Mouse (Mus musculus) liver, postnatal 0 days (tissue): ENCODE measurements at regions not wholly inside any gene's neighbourhood (a gene's known extent, or its start where the extent isn't known, plus 50 kb on each side); places are given as distances from the start of the nearest gene placed in this dataset.

Experiments
- ATAC-seq: fragments of 200-750 bp; cut with Nextera tagmentation; 2 replicates; pipeline ENCODE4 v1.8.0; 2017; ENCODE audit warnings: mild to moderate bottlenecking, moderate library complexity
- DNase-seq: peaks from one replicate; pipeline ENCODE4 v3.0.0-alpha.2; 2016
- H3K27ac ChIP-seq: fragments of 300-500 bp; sonication (generic); 2 replicates; pipeline ENCODE4 v1.5.1; 2014; ENCODE audit warnings: antibody characterized with exemption, moderate library complexity, mild to moderate bottlenecking, low read depth
- H3K27me3 ChIP-seq: fragments of 300-500 bp; sonication (generic); 2 replicates; pipeline ENCODE4 v1.6.1; 2014; ENCODE audit warnings: low read length, control low read depth, mixed read lengths; ENCODE audit not compliant: insufficient read depth
- H3K36me3 ChIP-seq: fragments of 300-500 bp; sonication (generic); replicated peaks from 2 replicates; pipeline ENCODE4 v1.6.1; 2014; ENCODE audit warnings: mild to moderate bottlenecking, control low read depth, low read length, moderate library complexity, mixed read lengths; ENCODE audit not compliant: insufficient read depth
- H3K4me1 ChIP-seq: fragments of 300-500 bp; sonication (generic); 2 replicates; pipeline ENCODE4 v1.6.1; 2014; ENCODE audit warnings: antibody characterized with exemption, mild to moderate bottlenecking, control low read depth; ENCODE audit not compliant: insufficient read depth
- H3K4me2 ChIP-seq: fragments of 300-500 bp; sonication (generic); 2 replicates; pipeline ENCODE4 v1.6.1; 2014; ENCODE audit warnings: low read depth, mild to moderate bottlenecking, low read length, moderate library complexity, mixed read lengths
- H3K4me3 ChIP-seq: fragments of 300-500 bp; sonication (generic); 2 replicates; pipeline ENCODE4 v1.5.1; 2014; ENCODE audit warnings: low read depth, low read length
- H3K9ac ChIP-seq: fragments of 300-500 bp; sonication (generic); replicated peaks from 2 replicates; pipeline ENCODE4 v1.6.1; 2014; ENCODE audit warnings: mild to moderate bottlenecking, moderate library complexity
- H3K9me3 ChIP-seq: fragments of 300-500 bp; sonication (generic); 2 replicates; pipeline ENCODE4 v1.6.1; 2016; ENCODE audit warnings: mild to moderate bottlenecking, control low read depth, low read length, mixed read lengths
- CTCF ChIP-seq: sonication (generic); IDR thresholded peaks from 2 replicates; pipeline ENCODE4 v1.5.1; 2016; ENCODE audit warnings: antibody characterized with exemption, low read depth
- EP300 ChIP-seq: IDR thresholded peaks from 2 replicates; pipeline ENCODE4 v1.6.1; 2016; ENCODE audit warnings: antibody characterized with exemption, low read depth, mild to moderate bottlenecking
- WGBS: fragments of 180-500 bp; shearing (Covaris S2); extraction: QIAGEN DNeasy Blood & Tissue Kit; methylation state at CpG from one replicate; pipeline ENCODE4 v1.1.7; 2014; ENCODE audit not compliant: insufficient replicate concordance; 5-methylcytosine and 5-hydroxymethylcytosine counted together

DNA sequence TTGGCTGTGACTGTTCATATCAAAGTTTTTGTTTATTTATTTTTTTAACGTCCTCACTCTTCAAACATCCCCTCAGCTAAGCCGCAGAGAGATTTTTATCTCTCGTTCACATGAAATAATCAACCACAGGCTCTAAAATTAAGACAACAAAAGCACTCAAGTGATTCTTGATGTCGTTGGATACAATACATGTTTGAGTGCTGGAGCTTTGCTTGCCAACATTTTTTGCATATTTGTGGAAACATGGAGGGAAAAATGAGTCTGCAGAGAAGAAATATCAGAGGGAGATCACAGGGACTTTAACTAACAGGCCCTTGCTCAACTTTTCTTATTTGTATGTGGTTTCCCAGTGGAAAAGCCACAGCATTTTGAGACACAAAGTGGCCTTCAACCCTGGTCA, 338.0 kb upstream of the Mgmt start:
- H3K4me3 ChIP-seq: no peak overlapping the region
- H3K9me3 ChIP-seq: no peaks in the 10 kb centered on the region
- no peaks in the 10 kb centered on the region for H3K36me3 ChIP-seq
- WGBS: 31% methylated on average over 4 of the region's 4 CpGs
- no peaks in the 10 kb centered on the region for H3K27me3 ChIP-seq
- no peak overlapping the region for H3K9ac ChIP-seq
- no peak for DNase-seq
- H3K4me2 ChIP-seq: no peak overlapping the region
- no peak overlapping the region for H3K27ac ChIP-seq
- ATAC-seq: no peak
- no peaks in the 10 kb centered on the region for H3K4me1 ChIP-seq
- TF ChIP-seq CTCF (no peak), EP300 (no peak)

DNA sequence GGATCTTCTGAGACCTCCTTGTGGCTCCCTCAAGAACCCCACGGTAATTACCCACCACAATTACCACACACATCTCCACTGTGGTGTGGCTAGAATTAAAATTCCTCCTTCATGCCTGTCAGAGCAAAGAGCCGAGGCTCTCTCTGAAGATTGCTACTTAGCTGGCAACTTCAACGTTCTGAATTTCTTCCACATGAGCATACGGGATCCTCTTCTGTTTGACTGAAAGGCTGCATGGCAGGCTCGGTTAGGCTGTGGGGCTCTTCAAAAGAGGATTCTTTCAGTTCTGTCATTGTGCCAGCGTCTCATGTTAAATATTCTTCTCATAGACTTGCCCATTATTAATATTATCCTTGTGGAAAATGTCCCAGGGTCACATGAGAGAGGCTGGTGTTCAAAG, 334.9 kb upstream of the Mgmt start:
- ATAC-seq (no peak), DNase-seq (no peak)
- TF ChIP-seq CTCF (no peak), EP300 (no peak)
- H3K9me3 ChIP-seq: no peaks in the 10 kb centered on the region
- H3K36me3 ChIP-seq: no peaks in the 10 kb centered on the region
- no peak overlapping the region for H3K4me3 ChIP-seq
- no peak overlapping the region for H3K9ac ChIP-seq
- WGBS: 74% methylated on average over 6 of the region's 6 CpGs
- H3K4me1 ChIP-seq: no peaks in the 10 kb centered on the region
- no peak overlapping the region for H3K4me2 ChIP-seq
- no peaks in the 10 kb centered on the region for H3K27me3 ChIP-seq
- H3K27ac ChIP-seq: no peak overlapping the region

DNA sequence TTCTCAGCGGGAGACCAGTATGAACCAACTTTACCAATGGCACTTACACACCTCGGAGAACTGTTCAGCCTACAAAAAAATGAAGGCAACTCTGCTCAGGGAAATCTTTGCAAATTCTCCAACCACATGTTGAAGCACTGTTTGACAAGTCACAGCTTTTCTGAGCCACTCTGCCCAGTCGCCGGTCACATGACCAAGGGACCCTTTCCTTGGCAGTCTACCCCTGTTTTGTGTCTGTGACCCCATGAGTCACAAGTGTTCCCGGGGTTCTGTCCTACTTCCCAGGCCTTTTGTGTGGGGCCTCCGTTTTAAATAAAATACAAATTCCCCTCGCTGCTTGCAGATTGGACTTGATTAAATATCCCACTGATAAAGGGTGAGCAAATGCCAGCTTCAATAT, 323.5 kb upstream of the Mgmt start:
- no peak for DNase-seq
- Histone ChIP-seq H3K27me3 (no peaks in the 10 kb centered on the region), H3K4me3 (no peak overlapping the region), H3K9me3 (no peaks in the 10 kb centered on the region), H3K4me2 (no peak overlapping the region), H3K4me1 (no peaks in the 10 kb centered on the region), H3K36me3 (no peaks in the 10 kb centered on the region), H3K9ac (no peak overlapping the region), H3K27ac (no peak overlapping the region)
- ATAC-seq: no peak
- no peak for TF ChIP-seq EP300
- no peak for TF ChIP-seq CTCF
- 63% methylated on average over 7 of the region's 7 CpGs for WGBS

DNA sequence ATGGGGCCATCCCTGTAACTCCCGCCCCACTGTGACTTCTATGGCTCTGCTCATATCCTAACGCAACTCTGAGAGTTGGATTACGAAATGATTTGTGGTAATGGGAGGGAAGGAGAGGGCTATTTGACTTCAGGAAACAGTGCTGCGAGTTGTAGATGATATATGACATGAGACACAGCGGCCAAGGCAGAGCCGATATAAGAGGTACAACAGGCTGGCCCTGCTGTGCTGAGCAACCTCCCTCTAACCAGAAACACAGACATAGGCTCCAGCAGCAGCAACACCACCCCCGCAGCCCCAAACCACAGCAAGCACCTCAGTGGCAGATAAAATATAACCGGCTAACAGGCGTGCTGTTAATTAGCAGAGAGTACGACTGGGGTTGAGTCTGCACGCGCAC, 312.5 kb upstream of the Mgmt start:
- no peak for DNase-seq
- Histone ChIP-seq H3K4me2 (no peak overlapping the region), H3K27me3 (no peaks in the 10 kb centered on the region; the same call in 1 of the 2 replicates), H3K4me1 (no peaks in the 10 kb centered on the region), H3K9me3 (no peaks in the 10 kb centered on the region), H3K27ac (no peak overlapping the region), H3K4me3 (no peak overlapping the region), H3K36me3 (no peaks in the 10 kb centered on the region), H3K9ac (no peak overlapping the region)
- TF ChIP-seq EP300: no peak
- TF ChIP-seq CTCF: no peak
- WGBS: 20% methylated on average over 12 of the region's 12 CpGs
- ATAC-seq: no peak

DNA sequence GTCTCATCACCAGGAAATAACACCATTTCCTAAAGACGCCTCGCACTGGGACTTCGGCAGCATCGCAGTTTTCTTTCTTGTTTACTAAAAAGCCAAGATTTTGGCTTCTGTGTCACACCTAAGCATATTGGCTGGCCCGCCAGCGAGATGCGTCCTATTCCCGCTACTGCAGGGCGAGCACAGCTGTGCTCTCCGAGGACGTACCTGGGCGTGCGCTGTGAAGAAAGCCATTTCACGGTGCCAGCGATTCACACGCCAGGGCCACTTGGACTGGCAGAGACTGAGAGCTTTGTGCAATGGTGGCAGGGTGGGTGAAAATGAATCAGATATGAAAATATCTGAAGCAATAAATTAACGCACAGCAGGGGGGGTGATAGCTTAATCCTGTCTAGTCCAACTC, 310.1 kb upstream of the Mgmt start:
- Histone ChIP-seq H3K36me3 (no peaks in the 10 kb centered on the region), H3K4me2 (no peak overlapping the region), H3K27me3 (no peaks in the 10 kb centered on the region; the same call in 1 of the 2 replicates), H3K27ac (no peak overlapping the region), H3K9me3 (no peaks in the 10 kb centered on the region), H3K9ac (no peak overlapping the region), H3K4me1 (no peaks in the 10 kb centered on the region), H3K4me3 (no peak overlapping the region)
- no peak for ATAC-seq
- DNase-seq: no peak
- TF ChIP-seq CTCF: no peak
- TF ChIP-seq EP300: no peak
- 52% methylated on average over 17 of the region's 17 CpGs for WGBS

DNA sequence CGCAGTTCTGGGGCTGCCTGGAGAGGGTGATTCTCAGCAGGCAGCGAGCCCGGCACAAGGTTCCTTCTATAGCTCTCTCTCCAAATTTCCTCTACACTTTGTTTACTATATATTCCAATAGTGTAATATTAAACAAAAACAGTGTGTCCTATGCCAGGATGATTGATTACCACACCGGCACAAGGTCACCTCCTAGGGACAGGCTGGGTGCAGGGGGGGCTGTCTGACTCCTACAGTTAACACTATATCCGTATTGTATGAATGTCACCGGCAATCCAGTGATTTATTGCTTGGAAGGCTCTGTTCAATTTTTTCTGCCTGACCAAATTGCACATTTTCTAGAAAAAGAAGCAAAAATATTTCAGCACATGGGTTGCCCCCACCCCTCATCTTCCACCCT, 305.9 kb upstream of the Mgmt start:
- Histone ChIP-seq H3K4me2 (no peak overlapping the region), H3K27ac (no peak overlapping the region), H3K4me1 (no peaks in the 10 kb centered on the region), H3K36me3 (no peaks in the 10 kb centered on the region), H3K9ac (no peak overlapping the region), H3K4me3 (no peak overlapping the region), H3K9me3 (no peaks in the 10 kb centered on the region), H3K27me3 (no peaks in the 10 kb centered on the region; the same call in 1 of the 2 replicates)
- TF ChIP-seq EP300: no peak
- no peak for TF ChIP-seq CTCF
- ATAC-seq (no peak), DNase-seq (no peak)
- WGBS: 68% methylated on average over 6 of the region's 6 CpGs

DNA sequence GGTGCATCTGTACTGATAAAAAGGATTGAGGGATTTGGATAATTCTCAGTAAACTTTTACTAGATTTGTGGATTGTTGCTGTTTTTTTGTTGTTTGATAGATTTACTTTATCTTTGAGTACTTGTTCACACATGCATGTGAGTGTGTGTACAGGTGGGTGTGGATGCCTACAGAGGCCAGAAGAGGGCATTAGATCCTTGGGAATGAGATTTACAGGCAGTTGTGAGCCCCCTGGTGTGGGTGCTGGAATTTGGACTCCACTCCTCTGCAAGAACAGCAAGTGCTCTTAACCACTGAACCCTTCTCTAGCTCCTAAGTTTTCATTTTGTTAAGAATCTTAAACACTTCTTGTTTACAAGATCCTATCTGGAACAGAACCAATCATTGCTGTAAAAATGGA, 303.5 kb upstream of the Mgmt start:
- no peak for TF ChIP-seq EP300
- TF ChIP-seq CTCF: no peak
- Histone ChIP-seq H3K36me3 (no peaks in the 10 kb centered on the region), H3K9me3 (no peaks in the 10 kb centered on the region), H3K4me1 (no peaks in the 10 kb centered on the region), H3K9ac (no peak overlapping the region), H3K4me2 (no peak overlapping the region), H3K27ac (no peak overlapping the region), H3K4me3 (no peak overlapping the region), H3K27me3 (no peaks in the 10 kb centered on the region)
- no peak for DNase-seq
- ATAC-seq: no peak
